Mouse (Mus musculus) intestine, postnatal 0 days (tissue): ENCODE data around the gene Mgat5b. TPM values are rescaled to one million over a fixed set of nuclear protein-coding genes. Genes with fewer than 3 reads are reported as not detected.
"Not testable (repeated sequence)": the region's sequence is repeated elsewhere in the genome, so short reads cannot be mapped to it uniquely, and the experiment has no call there.

ENCODE experiments used
- ATAC-seq: fragments of 200-750 bp; cut with Nextera tagmentation; 2 replicates; pipeline ENCODE4 v1.8.0; 2017; ENCODE audit warnings: mild to moderate bottlenecking, moderate TSS enrichment, moderate library complexity
- H3K27ac ChIP-seq: fragments of 300-500 bp; sonication (generic); 2 replicates; pipeline ENCODE4 v1.5.1; 2014; ENCODE audit warnings: mild to moderate bottlenecking, low read depth, low read length, moderate library complexity
- H3K27me3 ChIP-seq: fragments of 300-500 bp; sonication (generic); replicated peaks from 2 replicates; pipeline ENCODE4 v1.6.1; 2014; ENCODE audit warnings: low read length, mixed read lengths; ENCODE audit not compliant: control insufficient read depth, insufficient read depth
- H3K36me3 ChIP-seq: fragments of 300-500 bp; sonication (generic); 2 replicates; pipeline ENCODE4 v1.6.1; 2014; ENCODE audit warnings: mild to moderate bottlenecking, moderate library complexity; ENCODE audit not compliant: control insufficient read depth, insufficient read depth
- H3K4me1 ChIP-seq: fragments of 300-500 bp; sonication (generic); replicated peaks from 2 replicates; pipeline ENCODE4 v1.6.1; 2014; ENCODE audit warnings: antibody characterized with exemption, low read length, mixed read lengths; ENCODE audit not compliant: control insufficient read depth, insufficient read depth
- H3K4me2 ChIP-seq: fragments of 300-500 bp; sonication (generic); replicated peaks from 2 replicates; pipeline ENCODE4 v1.6.1; 2014; ENCODE audit warnings: low read depth, mild to moderate bottlenecking, moderate library complexity
- H3K4me3 ChIP-seq: fragments of 300-500 bp; sonication (generic); 2 replicates; pipeline ENCODE4 v1.5.1; 2014; ENCODE audit warnings: low read depth, low read length
- H3K9ac ChIP-seq: fragments of 300-500 bp; sonication (generic); 2 replicates; pipeline ENCODE4 v1.6.1; 2014; ENCODE audit warnings: mild to moderate bottlenecking, low read depth, low read length
- H3K9me3 ChIP-seq: fragments of 300-500 bp; sonication (generic); 2 replicates; pipeline ENCODE4 v1.6.1; 2016; ENCODE audit warnings: mixed run types; ENCODE audit not compliant: control insufficient read depth
- CTCF ChIP-seq: sonication (generic); IDR thresholded peaks from 2 replicates; pipeline ENCODE4 v1.5.1; 2016; ENCODE audit warnings: low read depth, mild to moderate bottlenecking, control low read depth, antibody characterized with exemption, moderate library complexity
- WGBS: fragments of 180-500 bp; shearing (Covaris S2); extraction: QIAGEN DNeasy Blood & Tissue Kit; methylation state at CpG from one replicate; pipeline ENCODE4 v1.1.7; 2014; 5-methylcytosine and 5-hydroxymethylcytosine counted together
- polyA plus RNA-seq: library from polyadenylated mRNA; unstranded; fragments of >200 nt; fragmentation: Nextera tagmentation; extraction: Ambion mirVana; gene quantifications from 2 replicates; pipeline ENCODE4 v1.2.1, GENCODE M21; 2015

The Mgat5b gene
- polyA plus RNA-seq, 1 experiment from 2014 or later: 0.25 TPM

DNA sequence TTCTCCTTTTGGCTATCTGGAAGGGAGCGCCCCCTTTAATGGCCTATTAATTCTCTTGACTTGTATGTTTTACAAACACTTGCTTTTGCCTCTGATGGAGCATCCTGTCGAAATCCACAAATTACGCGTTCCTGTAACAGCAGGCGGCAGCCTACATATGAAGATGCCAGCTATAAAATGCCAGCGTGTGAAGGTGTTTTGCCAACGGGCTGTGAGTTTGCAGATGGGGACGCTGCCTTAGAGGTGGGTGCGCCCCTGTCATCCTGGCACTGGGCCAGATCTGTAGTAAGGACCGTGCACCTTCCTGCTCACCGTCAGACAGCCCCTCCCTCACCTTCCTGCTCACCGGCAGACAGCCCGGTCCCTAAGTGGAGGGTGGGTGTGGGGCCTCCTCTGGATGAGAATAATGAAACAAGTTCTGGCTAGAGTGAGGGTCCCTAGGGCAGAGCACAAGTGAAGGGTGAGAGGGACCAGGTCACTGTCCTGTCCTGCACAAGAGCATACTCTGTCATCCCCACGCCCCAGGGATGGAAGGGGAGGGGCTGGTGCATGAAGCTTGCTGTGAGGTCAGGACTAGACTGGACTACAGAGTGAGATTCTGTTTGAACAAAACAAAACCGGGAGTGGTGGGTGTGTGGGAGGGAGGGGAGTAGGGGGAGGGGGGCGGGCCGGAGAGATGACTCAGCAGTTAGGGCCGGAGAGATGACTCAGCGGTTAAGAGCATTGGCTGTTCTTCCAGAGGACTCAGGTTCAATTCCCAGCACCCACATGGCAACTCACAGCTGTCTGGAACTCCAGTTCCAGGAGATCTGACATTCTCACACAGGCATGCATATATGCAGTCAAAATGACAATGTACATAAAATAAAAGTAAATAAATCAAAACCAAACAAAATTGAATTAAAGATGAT is 24.9 kb upstream of the Mgat5b start:
- WGBS: 36% methylated on average over 19 of the region's 19 CpGs
- no peak for ATAC-seq
- no peak overlapping the region for H3K4me2 ChIP-seq
- H3K27ac ChIP-seq: no peak overlapping the region
- no peaks in the 10 kb centered on the region for H3K4me1 ChIP-seq
- H3K9me3 ChIP-seq: no peaks in the 10 kb centered on the region
- no peaks in the 10 kb centered on the region for H3K36me3 ChIP-seq
- H3K27me3 ChIP-seq: 0 out of 2 replicates have a peak, but pooled peaks cover 3% of the 10 kb centered on the region
- H3K4me3 ChIP-seq: no peak overlapping the region
- TF ChIP-seq CTCF: no peak
- no peak overlapping the region for H3K9ac ChIP-seq

GRCm38 (mm10) chr11:116895402-116895801 is 23.3 kb upstream of the Mgat5b start:
- H3K9me3 ChIP-seq: no peaks in the 10 kb centered on the region
- TF ChIP-seq CTCF: no peak
- no peaks in the 10 kb centered on the region for H3K36me3 ChIP-seq
- H3K27me3 ChIP-seq: 0 out of 2 replicates have a peak, but pooled peaks cover 3% of the 10 kb centered on the region
- H3K4me1 ChIP-seq: no peaks in the 10 kb centered on the region
- 76% methylated on average over 3 of the region's 3 CpGs for WGBS
- no peak overlapping the region for H3K4me2 ChIP-seq
- no peak overlapping the region for H3K4me3 ChIP-seq
- H3K27ac ChIP-seq: no peak overlapping the region
- no peak overlapping the region for H3K9ac ChIP-seq
- no peak for ATAC-seq

DNA sequence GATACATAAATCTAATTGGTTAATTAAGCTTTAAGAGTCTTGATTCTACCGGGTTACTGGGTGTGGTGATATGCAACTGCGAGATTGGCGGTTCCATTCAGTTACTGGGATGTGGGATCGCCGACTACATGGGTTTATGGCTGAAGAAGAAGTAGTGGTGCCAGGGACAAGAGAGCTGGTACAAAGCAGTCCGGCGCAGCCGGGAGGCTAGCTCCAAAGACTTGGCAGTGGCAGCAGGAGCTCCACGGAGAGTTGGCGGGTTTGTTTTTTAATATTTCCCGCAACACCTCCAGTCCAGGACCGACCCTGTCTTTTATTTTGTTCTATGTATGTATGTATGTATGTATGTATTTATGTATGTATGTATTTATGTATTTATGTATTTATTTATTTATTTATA is 19.4 kb upstream of the Mgat5b start:
- no peak overlapping the region for H3K4me2 ChIP-seq
- no peaks in the 10 kb centered on the region for H3K9me3 ChIP-seq
- 0 out of 2 replicates have a peak, but pooled peaks cover 3% of the 10 kb centered on the region for H3K27me3 ChIP-seq
- H3K27ac ChIP-seq: no peak overlapping the region
- no peak for TF ChIP-seq CTCF
- no peaks in the 10 kb centered on the region for H3K36me3 ChIP-seq
- H3K4me1 ChIP-seq: no peaks in the 10 kb centered on the region
- 92% methylated on average over 12 of the region's 12 CpGs for WGBS
- no peak overlapping the region for H3K4me3 ChIP-seq
- no peak for ATAC-seq
- no peak overlapping the region for H3K9ac ChIP-seq

DNA sequence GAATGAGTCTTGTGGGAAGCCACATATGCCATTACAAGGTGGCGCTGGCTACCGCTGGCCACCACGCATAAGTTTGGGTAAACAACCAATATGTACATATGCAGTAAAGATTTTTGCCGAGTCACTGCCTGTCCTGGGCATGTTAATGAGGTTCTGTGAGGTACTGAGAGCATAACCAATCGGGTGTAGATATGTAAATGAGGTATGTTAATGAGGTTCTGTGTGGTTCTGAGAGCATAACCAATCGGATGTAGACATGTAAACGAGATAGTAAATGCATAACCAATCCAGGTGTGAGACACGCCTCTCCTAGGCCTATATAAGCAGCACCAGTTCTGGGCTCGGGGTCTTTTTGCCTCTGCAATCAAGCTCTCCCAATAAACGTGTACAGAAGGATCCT is 16.1 kb upstream of the Mgat5b start:
- WGBS: 90% methylated on average over 10 of the region's 10 CpGs
- not testable (repeated sequence) for H3K27ac ChIP-seq, H3K4me1 ChIP-seq, H3K36me3 ChIP-seq, H3K4me3 ChIP-seq, H3K9me3 ChIP-seq, ATAC-seq, H3K9ac ChIP-seq, H3K4me2 ChIP-seq, H3K27me3 ChIP-seq

- Histone ChIP-seq H3K27ac (no peak overlapping the region), H3K36me3 (no peaks in the 10 kb centered on the region), H3K4me2 (peak overlapping the region; percentile 61), H3K4me3 (peak overlapping the region; percentile 32), H3K27me3 (peaks cover 4% of the 10 kb centered on the region; the same call in 1 of the 2 replicates), H3K9me3 (no peaks in the 10 kb centered on the region), H3K9ac (no peak overlapping the region), H3K4me1 (no peaks in the 10 kb centered on the region)
- 4% methylated on average over 23 of the region's 23 CpGs for WGBS
- TF ChIP-seq CTCF: no peak
- no peak for ATAC-seq
These were observed 12.8 kb upstream of the Mgat5b start for GRCm38 (mm10) chr11:116905741-116906456.

- Histone ChIP-seq H3K4me2 (no peak overlapping the region), H3K27me3 (peaks cover 18% of the 10 kb centered on the region; the same call in 1 of the 2 replicates), H3K36me3 (no peaks in the 10 kb centered on the region), H3K4me1 (no peaks in the 10 kb centered on the region), H3K9ac (no peak overlapping the region), H3K27ac (no peak overlapping the region), H3K9me3 (no peaks in the 10 kb centered on the region), H3K4me3 (no peak overlapping the region)
- ATAC-seq: no peak
- WGBS: 56% methylated on average over 16 of the region's 16 CpGs
- TF ChIP-seq CTCF: no peak
These were observed 5.1 kb upstream of the Mgat5b start for GRCm38 (mm10) chr11:116913573-116913972.
